Mouse (Mus musculus): ENCODE data around the gene Slc35g3.

Gene Slc35g3

DNA sequence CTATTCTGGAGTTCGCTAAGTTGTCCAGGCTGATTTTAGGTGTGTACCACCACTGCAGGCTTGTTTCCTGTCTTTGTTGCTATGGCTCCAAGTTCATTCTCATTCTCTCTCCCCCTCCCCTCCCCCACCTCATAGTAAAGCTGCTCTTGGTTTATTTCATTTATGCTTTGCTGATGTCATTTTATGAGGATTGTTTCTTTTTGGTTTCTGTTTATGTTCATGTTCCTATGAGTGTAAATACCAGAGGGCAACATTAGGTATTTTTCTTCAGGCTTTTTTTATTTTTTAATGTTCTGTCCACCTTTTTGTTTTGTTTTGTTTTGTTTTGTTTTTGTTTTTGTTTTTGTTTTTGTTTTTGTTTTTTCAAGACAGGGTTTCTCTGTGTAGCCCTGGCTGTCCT, at the start of gene Slc35g3:
Slc35g3 (minus strand) TSS at position 101 of the 400 bp plus-strand sequence.
- no peak for DNase-seq (ENCODE audit: low spot score)

GRCm38 (mm10) chr11:69810280-69810679, 48.5 kb upstream of the Slc35g3 start:
- no peak for DNase-seq (ENCODE audit: low spot score)

DNA sequence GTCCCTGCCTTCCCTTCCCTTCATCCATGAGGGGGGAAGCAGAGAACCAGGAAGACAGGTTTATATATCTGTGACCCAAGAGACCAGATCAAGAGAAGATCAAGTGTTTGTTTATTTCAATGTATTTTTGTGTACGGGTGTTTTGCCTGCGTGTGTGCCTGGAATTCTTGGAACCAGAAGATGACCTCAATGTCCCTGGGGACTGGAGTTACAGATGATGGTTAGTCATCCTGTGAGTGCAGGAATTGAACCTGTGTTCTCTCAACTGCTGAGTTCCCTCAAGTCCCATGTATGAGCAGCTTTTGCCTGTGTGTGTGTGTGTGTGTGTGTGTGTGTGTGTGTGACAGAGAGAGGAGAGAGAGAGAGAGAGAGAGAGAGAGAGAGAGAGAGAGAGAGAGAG, 45.9 kb upstream of the Slc35g3 start:
- no peak for DNase-seq (ENCODE audit: low spot score)

DNA sequence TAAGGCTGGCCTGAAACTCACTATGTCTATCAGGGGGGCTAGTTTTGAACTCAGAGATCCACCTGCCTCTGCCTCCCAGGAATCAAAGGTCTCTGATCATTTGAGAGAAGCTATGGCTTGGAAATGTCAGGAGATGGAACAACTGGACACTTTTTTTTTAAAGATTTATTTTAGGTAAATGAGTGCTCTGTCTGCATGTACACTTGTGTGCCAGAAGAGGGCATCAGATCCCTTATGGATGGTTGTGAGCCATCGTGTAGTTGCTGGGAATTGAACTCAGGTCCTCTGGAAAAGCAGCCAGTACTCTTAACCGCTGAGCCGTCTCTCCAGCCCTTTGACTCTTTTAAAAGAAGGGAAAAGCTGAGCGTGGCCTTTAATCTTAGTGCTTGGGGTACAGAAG, 44.6 kb upstream of the Slc35g3 start:
- DNase-seq (ENCODE audit: low spot score), result no peak

DNA sequence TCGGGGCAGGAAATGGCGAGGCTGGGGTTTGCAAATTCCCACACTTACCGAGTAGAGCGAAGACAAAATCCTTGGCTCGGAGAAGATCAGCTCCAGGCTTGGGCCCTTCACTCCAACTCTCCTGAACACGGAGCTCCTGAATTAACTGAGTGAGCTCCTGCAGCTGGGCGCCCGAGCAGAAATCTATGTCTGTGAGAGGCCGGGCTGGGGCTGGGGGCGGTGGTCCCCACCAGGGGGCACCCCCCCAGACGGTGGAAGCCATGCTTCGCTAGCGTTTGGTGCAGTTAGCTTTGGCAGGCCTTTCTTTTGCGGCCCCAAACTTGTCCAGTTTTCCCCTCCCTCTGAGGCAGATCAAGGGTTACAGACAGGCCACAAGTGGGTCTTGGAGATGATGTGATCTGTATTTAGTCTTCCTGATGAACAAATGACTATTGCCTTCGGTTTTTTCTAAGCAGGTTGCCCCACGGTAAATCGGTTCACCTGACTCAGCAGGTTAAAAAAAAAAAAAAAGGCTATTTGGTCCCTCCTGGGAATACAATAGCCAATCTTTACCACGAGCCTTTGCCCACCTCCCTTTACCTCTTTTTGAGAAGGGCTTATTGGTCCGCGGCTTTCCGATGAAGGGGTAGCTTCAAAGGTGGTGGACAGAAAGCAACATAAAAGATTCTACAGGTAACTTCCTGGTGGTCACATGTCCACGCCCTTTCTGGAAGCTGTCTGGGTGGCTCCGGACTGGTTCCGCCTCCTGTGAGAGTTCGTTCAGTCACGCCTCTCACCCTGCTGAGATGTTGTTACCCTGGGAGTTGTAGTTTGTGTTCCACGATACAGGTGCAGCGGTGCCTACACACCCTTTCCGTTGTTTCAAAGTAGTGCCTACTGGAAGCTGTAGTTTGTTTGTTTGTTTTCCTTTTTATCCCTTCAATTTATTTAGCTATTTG, 43.5 kb upstream of the Slc35g3 start, which contains the start of gene Tmem102:
Tmem102 (minus strand) TSS at position 653 of the 938 bp plus-strand sequence.
- no peak for DNase-seq (ENCODE audit: low spot score)

GRCm38 (mm10) chr11:69804652-69804940, 42.8 kb upstream of the Slc35g3 start:
- no peak for DNase-seq (ENCODE audit: low spot score)

DNA sequence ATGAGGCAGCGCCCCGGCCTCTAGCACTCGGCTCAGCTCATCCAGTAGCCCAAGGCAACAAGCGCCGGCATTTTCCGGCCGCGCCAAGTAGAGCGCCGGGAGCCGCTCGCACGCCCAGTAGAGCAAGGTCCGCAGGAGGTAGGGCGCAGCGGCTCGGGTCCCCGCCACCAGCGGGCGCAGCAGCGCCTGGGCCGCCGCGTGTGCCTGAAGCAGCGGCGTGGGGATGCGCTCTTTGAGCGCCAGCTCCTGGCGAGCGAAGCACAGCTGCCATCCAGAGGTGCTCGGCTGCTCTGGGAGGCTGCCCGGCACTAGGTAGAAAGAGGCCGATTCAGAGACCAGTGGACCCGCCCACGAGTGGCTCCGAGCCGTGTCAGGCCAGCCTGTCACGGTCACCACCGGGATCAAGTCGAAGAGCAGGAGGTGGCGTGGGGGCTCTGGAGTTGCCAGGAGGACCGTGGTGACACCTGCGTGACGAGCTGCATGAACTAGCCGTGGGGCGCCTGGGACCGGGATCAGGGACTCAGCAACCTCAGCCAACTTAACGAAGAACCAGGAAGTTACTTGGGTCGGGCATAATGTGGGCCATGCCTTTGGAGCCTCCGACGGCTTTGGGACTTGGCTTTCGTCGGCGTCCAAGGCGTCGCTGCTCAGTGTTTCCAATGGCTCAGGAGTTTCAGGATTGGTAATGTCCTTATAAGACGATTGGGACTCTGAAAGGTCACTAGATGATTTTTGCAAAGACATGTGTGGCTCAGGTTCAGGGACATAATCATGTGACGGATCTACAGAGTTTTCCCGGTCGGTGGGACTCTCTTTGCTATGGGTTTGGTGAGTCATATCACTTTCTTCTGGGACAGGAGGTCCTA, 42.3 kb upstream of the Slc35g3 start:
- no peak for DNase-seq (ENCODE audit: low spot score)

GRCm38 (mm10) chr11:69803328-69803727, 41.6 kb upstream of the Slc35g3 start:
- DNase-seq (ENCODE audit: low spot score), result no peak

GRCm38 (mm10) chr11:69802648-69803105, 40.9 kb upstream of the Slc35g3 start:
- no peak for DNase-seq (ENCODE audit: low spot score)

GRCm38 (mm10) chr11:69801379-69801977, 39.7 kb upstream of the Slc35g3 start, which contains the start of gene Fgf11:
Gene Fgf11 (minus strand): TSS chr11:69801857.
- no peak for DNase-seq (ENCODE audit: low spot score)

- no peak for DNase-seq (ENCODE audit: low spot score)
Measured at GRCm38 (mm10) chr11:69800392-69801197, 38.8 kb upstream of the Slc35g3 start.

DNA sequence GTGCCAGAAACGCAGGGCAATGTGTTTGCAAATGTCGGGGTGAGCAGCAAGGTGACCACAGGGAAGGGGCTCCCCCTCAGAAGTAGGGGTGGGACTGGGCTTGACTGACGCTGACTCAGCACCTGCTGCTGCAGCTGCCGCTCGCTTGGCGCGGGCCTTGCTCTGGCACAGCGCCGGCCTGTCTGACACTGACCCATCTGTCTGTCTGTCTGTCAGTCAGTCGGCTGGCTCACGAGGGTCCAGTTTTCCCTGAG, 38.3 kb upstream of the Slc35g3 start:
- DNase-seq (ENCODE audit: low spot score), result no peak

DNA sequence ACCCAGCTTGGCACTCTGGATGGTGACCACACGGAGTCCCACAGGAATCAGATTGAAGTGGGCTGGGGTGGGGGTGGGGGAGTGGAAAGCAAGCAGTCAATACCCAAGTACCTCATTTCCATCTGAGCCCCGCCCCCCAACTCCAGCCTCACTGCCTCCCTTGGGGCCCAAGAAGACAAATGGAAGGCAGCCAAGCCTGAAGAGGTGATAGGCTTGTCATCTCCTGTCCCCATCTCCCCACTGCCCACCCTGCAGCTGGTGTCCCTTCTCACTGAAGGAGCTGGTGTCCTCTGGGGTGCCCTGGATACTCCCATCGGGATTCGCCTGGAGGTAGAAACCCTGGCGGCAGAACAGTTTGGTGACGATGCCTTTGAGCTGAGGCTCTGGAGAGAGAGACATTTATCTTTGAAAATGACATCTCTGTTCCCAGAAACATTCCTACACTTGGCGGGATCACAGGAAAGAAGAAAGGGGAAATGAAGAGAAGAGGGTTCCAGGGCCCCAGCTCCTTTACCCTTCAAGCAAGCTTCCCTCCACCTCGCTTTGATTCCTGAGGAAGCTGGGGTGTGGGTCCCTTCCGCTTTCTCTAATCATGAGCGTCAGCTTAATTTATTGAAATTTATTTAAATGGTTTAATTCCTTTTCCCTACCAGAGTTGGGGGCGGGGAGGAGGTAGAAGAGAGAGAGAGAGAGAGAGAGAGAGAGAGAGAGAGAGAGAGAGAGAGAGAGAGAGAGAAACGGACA, 37.8 kb upstream of the Slc35g3 start:
- no peak for DNase-seq (ENCODE audit: low spot score)

GRCm38 (mm10) chr11:69797924-69798323, 36.2 kb upstream of the Slc35g3 start:
- no peak for DNase-seq (ENCODE audit: low spot score)

GRCm38 (mm10) chr11:69795983-69796435, 34.2 kb upstream of the Slc35g3 start:
- no peak for DNase-seq (ENCODE audit: low spot score)

DNA sequence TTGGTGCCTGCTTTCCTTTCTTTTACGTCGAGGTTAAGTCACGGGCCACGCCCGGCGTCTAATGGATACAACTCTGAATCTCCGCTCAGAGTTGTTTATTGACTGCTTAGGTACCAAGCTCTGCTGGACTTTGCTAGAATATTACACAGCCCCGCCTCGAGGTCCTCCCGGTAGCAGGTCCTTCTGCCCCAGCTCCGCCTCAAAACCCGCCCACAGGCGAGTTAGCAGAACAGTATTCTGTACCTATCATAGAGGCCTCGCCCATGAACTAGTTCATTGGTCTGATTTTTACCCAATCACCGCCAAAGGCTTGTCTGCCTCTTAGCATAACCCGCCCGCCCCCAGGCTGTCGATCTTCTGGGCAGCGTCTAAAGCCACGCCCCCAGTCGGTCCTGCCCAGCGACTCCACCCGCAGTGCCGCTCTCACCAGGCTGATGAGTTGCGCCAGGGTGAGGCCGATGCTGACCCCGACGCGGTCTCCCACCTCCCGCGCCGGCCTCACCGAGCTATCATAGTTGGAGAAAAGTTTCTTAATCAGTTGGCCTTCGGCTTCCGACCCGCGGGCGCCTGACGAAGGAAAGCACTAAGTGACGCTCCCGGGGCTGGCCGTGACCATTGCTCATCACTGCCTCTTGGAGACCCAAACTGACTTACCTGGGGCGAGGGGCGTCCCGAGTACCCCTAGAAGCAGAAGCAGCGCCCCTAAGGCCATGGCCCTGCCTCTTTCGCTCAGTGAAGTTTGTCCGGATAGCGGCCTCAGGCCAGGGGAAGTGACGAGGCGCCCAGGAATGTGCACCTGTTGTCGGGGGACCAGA, 33.6 kb upstream of the Slc35g3 start, which contains the start of gene Chrnb1:
Chrnb1 (minus strand) TSS at position 776 of the 815 bp plus-strand sequence.
- DNase-seq (ENCODE audit: low spot score), result peak; percentile 78

DNA sequence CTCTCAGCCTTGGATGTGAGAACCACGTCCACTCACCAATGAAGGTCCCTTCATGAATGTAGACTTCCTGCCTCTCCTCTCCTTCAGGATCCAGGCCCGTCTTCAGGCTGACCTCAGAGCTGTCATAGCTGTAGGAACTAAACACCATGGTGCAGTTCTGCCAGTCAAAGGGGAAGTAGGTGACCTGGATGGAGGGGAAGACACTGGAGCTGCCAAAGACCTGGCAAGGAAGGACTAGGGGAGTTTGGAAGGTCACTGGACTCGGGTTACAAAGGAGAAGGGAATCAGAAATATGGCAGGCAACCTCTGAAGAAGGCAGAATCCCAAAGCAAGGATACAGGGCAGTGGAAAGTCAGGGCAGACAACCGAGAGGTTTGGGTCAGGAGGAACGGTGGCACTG, 31.7 kb upstream of the Slc35g3 start:
- no peak for DNase-seq (ENCODE audit: low spot score)

DNA sequence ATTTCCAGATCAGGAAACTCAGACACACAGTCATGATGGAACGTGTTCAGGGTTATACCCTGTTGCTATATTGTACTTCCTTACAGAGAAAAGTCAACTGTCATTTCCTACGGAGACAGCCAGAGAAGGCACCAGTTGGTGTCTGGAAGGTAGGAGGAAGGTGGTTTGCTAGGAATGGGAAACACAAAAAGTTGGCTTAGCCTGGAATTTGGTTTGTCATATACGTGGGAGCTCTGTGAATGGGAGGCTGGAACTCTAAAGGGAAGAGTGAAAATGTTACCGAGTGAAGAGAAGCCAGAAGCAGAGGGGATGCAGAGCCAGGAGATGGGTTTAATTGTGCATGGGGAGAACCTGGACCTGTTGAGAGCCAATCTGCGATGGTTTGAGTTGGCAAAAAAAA, 29.7 kb upstream of the Slc35g3 start:
- no peak for DNase-seq (ENCODE audit: low spot score)

DNA sequence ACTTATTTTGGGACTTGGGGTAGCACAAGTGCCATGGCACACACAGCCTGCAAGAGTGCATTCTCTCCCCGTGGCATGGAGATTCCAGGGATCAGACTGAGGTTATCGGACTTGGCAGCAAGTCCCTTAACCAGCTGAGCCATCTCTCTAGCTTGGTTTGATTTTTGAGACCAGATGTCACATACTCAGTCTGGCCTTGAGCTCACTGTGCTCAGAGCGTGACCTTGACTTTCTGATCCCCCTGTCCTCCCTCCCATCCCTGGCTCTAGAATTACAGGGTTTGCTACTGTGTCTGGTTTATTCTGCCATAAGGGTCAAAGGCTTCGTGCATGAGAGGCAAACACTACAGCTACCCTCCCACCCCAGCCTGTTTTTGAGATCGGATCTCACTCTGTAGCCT, 27.7 kb upstream of the Slc35g3 start:
- DNase-seq (ENCODE audit: low spot score), result no peak

- no peak for DNase-seq (ENCODE audit: low spot score)
Measured at GRCm38 (mm10) chr11:69787306-69787705, 25.5 kb upstream of the Slc35g3 start.
